Mouse (Mus musculus) olfactory bulb, adult 2 months (tissue): ENCODE measurements around the gene Ginm1. TPM values are rescaled to one million over a fixed set of nuclear protein-coding genes. Genes with fewer than 3 reads are reported as not detected.

Source experiments
- H3K27ac ChIP-seq: fragments of 200-500 bp; 2 replicates; pipeline ENCODE4 v1.5.1; 2012; ENCODE audit warnings: low read depth, low read length; ENCODE audit not compliant: insufficient read depth
- H3K4me1 ChIP-seq: fragments of 200-500 bp; 2 replicates; pipeline ENCODE4 v1.6.1; 2012; ENCODE audit warnings: low read length; ENCODE audit not compliant: control insufficient read depth, insufficient read depth
- H3K4me3 ChIP-seq: fragments of 200-500 bp; 2 replicates; pipeline ENCODE4 v1.5.1; 2012; ENCODE audit warnings: mild to moderate bottlenecking, low read depth, low read length, moderate library complexity; ENCODE audit not compliant: insufficient read depth
- CTCF ChIP-seq: fragments of 200-500 bp; IDR thresholded peaks from 2 replicates; pipeline ENCODE4 v1.5.1; 2012; ENCODE audit warnings: low read depth, mild to moderate bottlenecking, low read length, moderate library complexity; ENCODE audit not compliant: insufficient read depth
- POLR2A ChIP-seq: fragments of 200-500 bp; IDR thresholded peaks from 2 replicates; pipeline ENCODE4 v1.6.1; 2012; ENCODE audit warnings: mild to moderate bottlenecking, low read depth, low read length, moderate library complexity; ENCODE audit not compliant: insufficient read depth
- WGBS: fragments of 180-500 bp; shearing (Covaris S2); methylation state at CpG from one replicate; pipeline ENCODE4 v1.1.7; 2018; 5-methylcytosine and 5-hydroxymethylcytosine counted together
- polyA plus RNA-seq: library from polyadenylated mRNA; stranded (reverse); fragments of >200 nt; gene quantifications from 2 replicates; pipeline ENCODE4 v1.2.4, GENCODE M21; 2012; ENCODE audit warnings: low replicate concordance; ENCODE audit not compliant: missing spikeins, insufficient read depth, insufficient read length

Gene Ginm1
- polyA plus RNA-seq, 1 experiment = not detected

DNA sequence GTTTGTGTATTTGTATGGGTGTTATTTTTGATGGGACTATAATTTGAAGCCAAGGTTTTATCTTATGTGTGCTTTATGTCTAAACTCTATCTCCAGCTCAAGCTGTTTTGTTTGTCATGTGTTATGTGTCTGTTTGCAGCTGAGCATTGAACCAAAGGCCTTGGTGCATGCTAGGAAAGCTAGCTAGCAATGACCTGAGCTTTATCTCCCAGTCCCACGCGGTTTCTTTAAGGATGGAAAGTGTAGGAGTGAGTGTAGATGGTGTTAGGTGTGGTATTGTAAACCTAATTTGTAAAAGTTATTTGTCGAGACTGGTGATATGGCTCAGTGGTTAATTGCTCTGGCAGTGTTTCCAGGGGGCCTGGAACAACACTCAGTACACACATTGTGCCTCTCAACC is 54.7 kb downstream of the Ginm1 start:
- Histone ChIP-seq H3K27ac (no peak overlapping the region), H3K4me3 (no peak overlapping the region), H3K4me1 (no peaks in the 10 kb centered on the region)
- TF ChIP-seq POLR2A = no peak
- no peak for TF ChIP-seq CTCF
- 80% methylated on average over 3 of the region's 3 CpGs for WGBS

DNA sequence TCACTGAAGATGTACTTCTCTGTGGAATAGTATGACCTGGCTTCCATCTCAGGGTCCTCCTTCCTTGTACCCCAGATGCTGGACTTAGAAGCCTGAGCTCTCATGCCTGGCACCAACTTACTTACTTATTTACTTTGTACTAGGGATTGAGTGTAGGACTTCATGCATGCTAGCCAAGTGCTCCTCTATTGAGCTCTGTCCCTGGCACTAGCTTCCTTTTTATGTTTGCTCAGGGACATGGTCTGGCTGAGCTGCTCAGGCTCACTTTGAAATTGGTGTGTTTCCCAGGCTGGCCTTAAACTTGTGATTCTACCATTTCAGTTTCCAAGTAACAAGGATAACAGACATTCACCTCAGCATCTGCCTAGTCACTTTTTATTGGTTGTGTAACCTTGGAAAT is 55.5 kb downstream of the Ginm1 start:
- TF ChIP-seq CTCF = no peak
- no peak for TF ChIP-seq POLR2A
- Histone ChIP-seq H3K4me1 (no peaks in the 10 kb centered on the region), H3K4me3 (no peak overlapping the region), H3K27ac (no peak overlapping the region)

DNA sequence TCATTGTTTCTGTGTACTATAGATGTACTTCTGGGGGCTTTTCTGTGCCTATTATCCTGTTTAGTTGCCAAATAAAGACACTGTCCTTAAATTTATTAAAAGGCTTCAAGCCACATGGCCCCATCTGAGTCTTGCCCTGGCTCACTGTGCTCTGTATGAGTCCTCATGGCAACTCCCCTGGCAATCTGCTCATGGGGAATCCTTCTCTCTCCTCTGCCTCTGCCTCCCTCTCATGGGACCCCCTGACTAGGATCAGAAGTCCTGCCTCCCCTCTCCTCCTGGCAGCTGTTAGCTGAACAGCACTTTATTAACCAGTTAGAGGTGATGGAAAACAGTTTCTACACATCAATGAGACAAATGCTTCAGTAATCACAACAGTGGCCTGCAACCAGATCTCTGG is 61.0 kb downstream of the Ginm1 start:
- Histone ChIP-seq H3K27ac (no peak overlapping the region), H3K4me3 (no peak overlapping the region), H3K4me1 (peaks cover 2% of the 10 kb centered on the region; the same call in 1 of the 2 replicates)
- TF ChIP-seq POLR2A = no peak
- no peak for TF ChIP-seq CTCF

DNA sequence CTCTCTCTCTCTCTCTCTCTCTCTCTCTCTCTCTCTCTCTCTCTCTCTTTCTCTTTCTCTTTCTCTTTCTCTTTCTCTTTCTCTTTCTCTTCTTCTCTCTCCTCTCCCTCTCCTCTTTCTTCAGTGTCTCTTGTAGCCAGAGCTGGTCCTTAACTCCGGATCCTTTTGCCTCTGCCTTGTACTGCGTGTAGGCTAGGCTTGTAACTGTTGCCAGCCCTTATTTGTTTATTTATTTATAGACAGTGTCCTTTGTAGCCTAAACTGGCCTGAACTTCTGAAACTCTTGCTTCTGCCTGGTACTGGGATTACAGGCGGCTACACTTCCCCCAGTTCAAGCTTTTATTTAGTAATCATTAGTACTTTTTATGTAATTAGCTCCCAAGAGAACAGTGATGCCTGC is 65.6 kb downstream of the Ginm1 start:
- TF ChIP-seq CTCF = no peak
- TF ChIP-seq POLR2A = no peak
- 9% methylated on average over 3 of the region's 3 CpGs for WGBS
- no peak overlapping the region for H3K4me3 ChIP-seq

DNA sequence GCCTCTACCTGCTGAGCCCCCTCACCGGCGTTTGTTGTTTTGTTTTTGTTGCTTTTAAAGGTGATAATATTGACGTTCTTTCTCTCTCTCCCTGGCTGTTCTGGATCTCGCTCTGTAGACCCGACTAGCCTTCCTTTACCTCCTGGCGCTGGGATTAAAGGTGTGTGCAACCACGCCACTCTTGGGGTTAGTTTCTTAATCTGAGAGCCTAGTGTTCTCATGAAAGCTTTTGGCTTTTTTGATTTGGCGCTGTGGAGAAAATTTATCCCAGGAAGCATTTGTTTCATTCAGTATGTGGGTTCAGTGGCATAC is 66.2 kb downstream of the Ginm1 start:
- WGBS = 0% methylated on average over 8 of the region's 8 CpGs
- Histone ChIP-seq H3K27ac (no peak overlapping the region), H3K4me1 (peaks cover 2% of the 10 kb centered on the region; the same call in 1 of the 2 replicates), H3K4me3 (peak overlapping the region; percentile 72)
- TF ChIP-seq CTCF = no peak
- TF ChIP-seq POLR2A = no peak

More for the DNA sequence above, 65.6 kb downstream of the Ginm1 start:
- Histone ChIP-seq H3K27ac (no peak overlapping the region), H3K4me1 (peaks cover 2% of the 10 kb centered on the region; the same call in 1 of the 2 replicates)

DNA sequence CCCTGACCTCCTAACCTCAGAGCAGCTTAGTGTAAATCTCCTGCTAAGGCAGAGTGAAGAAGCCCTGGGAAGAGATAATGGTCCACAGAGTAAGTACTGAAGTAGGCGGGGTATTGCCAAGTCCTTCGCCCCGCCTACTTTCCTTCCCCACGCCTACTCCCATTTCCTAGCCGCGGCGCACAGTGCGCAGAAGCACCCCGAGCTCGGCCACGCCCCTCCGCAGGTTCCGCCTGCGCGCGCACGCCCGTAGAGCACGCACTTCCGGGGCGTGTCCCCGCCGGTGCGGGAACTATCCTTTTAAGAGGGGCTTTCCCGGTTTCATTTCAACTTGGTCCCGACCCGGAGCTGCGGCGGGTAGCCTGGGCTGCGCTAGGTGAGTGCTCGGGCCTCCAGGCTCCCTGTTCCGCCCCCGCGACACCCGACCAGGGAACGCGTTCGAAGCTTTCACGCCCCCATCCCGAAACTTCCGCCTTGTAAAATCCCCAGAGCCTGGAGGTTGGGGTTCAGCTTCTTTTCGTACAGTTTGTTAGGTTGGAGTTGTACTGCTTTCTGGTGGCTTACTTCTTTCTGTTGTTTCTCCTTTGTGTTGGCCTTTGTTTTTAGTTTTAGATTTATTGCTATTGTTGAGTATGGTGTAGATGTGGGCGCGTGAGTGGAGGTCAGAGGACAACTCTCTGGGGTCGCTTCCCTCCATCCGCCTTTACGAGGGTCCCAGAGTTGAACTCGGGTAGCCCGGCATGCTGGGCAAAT is 66.7 kb downstream of the Ginm1 start, which contains the start of gene Katna1:
Gene Katna1 (plus strand): TSS at position 250 of the 750 bp plus-strand sequence.
- no peak within 1 kb of the TSS for H3K27ac ChIP-seq
- TF ChIP-seq CTCF = no peak
- peak; percentile 74; the same call in 1 of the 2 replicates for TF ChIP-seq POLR2A
- WGBS = under 1% methylated on average over 49 of the region's 49 CpGs
- peak within 1 kb of the TSS; percentile 72 for H3K4me3 ChIP-seq
- H3K4me1 ChIP-seq = peaks cover 2% of the 10 kb centered on the region; the same call in 1 of the 2 replicates

Other genes with a start within 250 kb of the Ginm1 start
- gene Lrp11, start 203.0 kb downstream of the Ginm1 start, polyA plus RNA-seq = not detected in 2 replicates
- gene Nup43, start 125.3 kb downstream of the Ginm1 start, polyA plus RNA-seq = not detected in 2 replicates
- gene Pcmt1, start 111.7 kb downstream of the Ginm1 start, polyA plus RNA-seq = not detected in 2 replicates
- gene Lats1, start 111.6 kb downstream of the Ginm1 start, polyA plus RNA-seq = 70.0 TPM in 1 of 2 replicates, not detected in the other
- gene Katna1, start 66.8 kb downstream of the Ginm1 start, polyA plus RNA-seq = not detected in 2 replicates
- gene Ppil4, start 67 bp upstream of the Ginm1 start, polyA plus RNA-seq = not detected in 2 replicates
- not detected in 2 replicates for gene Zc3h12d, start 39.6 kb upstream of the Ginm1 start, polyA plus RNA-seq
- gene Tab2, start 163.4 kb upstream of the Ginm1 start, polyA plus RNA-seq = 91.5 TPM in 1 of 2 replicates, not detected in the other